ENCODE assay signal across 10 mouse cellular contexts in the genomic region with DNA sequence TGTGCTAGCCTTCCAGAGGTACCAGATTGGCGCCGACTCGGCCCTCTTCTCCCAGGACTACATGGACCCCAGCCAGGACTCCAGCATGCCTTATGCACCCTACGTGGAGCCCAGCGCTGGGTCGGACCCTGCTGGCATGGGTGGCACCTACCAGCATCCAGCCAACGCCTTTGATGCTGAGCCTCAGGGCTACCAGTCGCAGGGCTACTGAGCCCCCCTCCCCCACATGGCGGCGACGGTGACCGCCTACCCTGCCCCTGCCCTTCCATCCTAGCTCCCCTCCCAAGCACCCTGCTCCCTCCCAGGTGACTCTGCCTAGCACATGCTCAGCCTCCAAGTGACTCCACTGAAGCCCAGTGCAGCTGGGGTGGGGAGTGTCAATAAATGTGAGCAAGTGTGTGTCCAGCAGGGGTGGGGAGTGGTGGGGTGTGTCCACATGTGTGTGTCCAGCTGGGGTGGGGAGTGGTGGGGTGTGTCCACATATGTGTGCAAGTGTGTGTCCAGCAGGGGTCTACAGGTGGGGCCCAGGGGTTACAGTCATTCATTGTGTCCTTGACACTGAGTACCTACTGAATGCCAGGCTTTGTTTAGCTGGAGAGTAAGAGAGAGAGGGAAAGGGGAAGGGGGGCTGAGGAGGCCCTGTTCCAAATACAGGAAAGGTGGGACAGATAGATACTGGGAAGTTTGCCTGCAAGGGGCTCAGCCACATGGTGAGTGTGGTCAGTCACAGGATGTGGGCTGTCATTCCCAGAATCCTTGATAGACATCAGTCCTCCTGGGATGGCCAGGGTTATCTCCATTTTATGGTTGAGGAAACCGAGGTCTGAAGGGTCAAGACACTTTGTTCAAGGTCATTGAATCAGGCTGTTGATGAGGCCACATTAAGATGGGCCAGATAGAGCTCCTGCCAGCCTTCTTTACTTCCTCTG. TPM values are rescaled to one million over a fixed set of nuclear protein-coding genes. Genes with fewer than 3 reads are reported as not detected.
DNase-seq lines count a peak whose midpoint lies in the region; ATAC-seq and TF ChIP-seq lines count a peak whose summit lies in the region.
"Had no signal": no experiment of that assay in that cellular context is flagged by ENCODE, and none has a peak within 500 bp of the region (broad histone marks: within the 10 kb centered on the region; RNA-seq: fewer than 3 reads in every experiment).

No protein-coding gene starts in this region.

- ATAC-seq in heart, embryonic 11.5 days (replicated peaks; ENCODE audit: insufficient number of reproducible peaks, low FRiP score, low TSS enrichment), result no peak
- no peak for ATAC-seq in midbrain, embryonic 11.5 days (ENCODE audit: low FRiP score)
- no peak for ATAC-seq in midbrain, embryonic 14.5 days (ENCODE audit: low FRiP score, low TSS enrichment)
- ATAC-seq in embryonic facial prominence, embryonic 13.5 days (ENCODE audit: insufficient number of reproducible peaks, insufficient read depth, low FRiP score, low TSS enrichment, low read depth), result no peak
- ATAC-seq: activated CD4-positive, CD25-positive, alpha-beta regulatory T cell, adult 4 months had no signal

- no peaks in the 10 kb centered on the region for H3K36me3 ChIP-seq in heart, embryonic 11.5 days (ENCODE audit: control insufficient read depth, insufficient read depth, low read length)
- no peaks in the 10 kb centered on the region for H3K36me3 ChIP-seq in midbrain, embryonic 11.5 days (ENCODE audit: control insufficient read depth, insufficient read depth, low read length)
- H3K36me3 ChIP-seq in midbrain, embryonic 14.5 days (ENCODE audit: control insufficient read depth, insufficient read depth, low read length), result peaks cover 23% of the 10 kb centered on the region
- no peaks in the 10 kb centered on the region for H3K36me3 ChIP-seq in embryonic facial prominence, embryonic 13.5 days
- H3K36me3 ChIP-seq in myocyte (ENCODE audit: control insufficient read depth, insufficient read depth), result no peaks in the 10 kb centered on the region

- H3K9ac ChIP-seq in heart, embryonic 11.5 days (ENCODE audit: low read depth, low read length), result no peak overlapping the region
- H3K9ac ChIP-seq in midbrain, embryonic 11.5 days (ENCODE audit: low read length), result no peak overlapping the region
- H3K9ac ChIP-seq in midbrain, embryonic 14.5 days (replicated peaks; ENCODE audit: low read length), result no peak overlapping the region
- no peak overlapping the region for H3K9ac ChIP-seq in embryonic facial prominence, embryonic 13.5 days

- H3K4me1 ChIP-seq in heart, embryonic 11.5 days (ENCODE audit: control insufficient read depth, insufficient read depth, low read length), result no peaks in the 10 kb centered on the region
- H3K4me1 ChIP-seq in midbrain, embryonic 11.5 days (ENCODE audit: control insufficient read depth, insufficient read depth, low read length), result no peaks in the 10 kb centered on the region
- H3K4me1 ChIP-seq in midbrain, embryonic 14.5 days (ENCODE audit: control insufficient read depth, insufficient read depth, low read length), result no peaks in the 10 kb centered on the region
- no peaks in the 10 kb centered on the region for H3K4me1 ChIP-seq in embryonic facial prominence, embryonic 13.5 days

- no peaks in the 10 kb centered on the region; the same call in 1 of the 2 replicates for H3K27me3 ChIP-seq in heart, embryonic 11.5 days (ENCODE audit: control insufficient read depth, insufficient read depth, low read length)
- H3K27me3 ChIP-seq in midbrain, embryonic 11.5 days (ENCODE audit: control insufficient read depth, insufficient read depth, low read length), result no peaks in the 10 kb centered on the region
- no peaks in the 10 kb centered on the region for H3K27me3 ChIP-seq in midbrain, embryonic 14.5 days (ENCODE audit: control insufficient read depth, insufficient read depth, low read length)
- H3K27me3 ChIP-seq in embryonic facial prominence, embryonic 13.5 days, result no peaks in the 10 kb centered on the region
- H3K27me3 ChIP-seq in myocyte (ENCODE audit: control insufficient read depth, insufficient read depth, insufficient read length), result no peaks in the 10 kb centered on the region

- H3K9me3 ChIP-seq in heart, embryonic 11.5 days (replicated peaks; ENCODE audit: control insufficient read depth, low read length), result no peaks in the 10 kb centered on the region
- H3K9me3 ChIP-seq in midbrain, embryonic 11.5 days (ENCODE audit: control insufficient read depth, low read length), result no peaks in the 10 kb centered on the region
- H3K9me3 ChIP-seq in midbrain, embryonic 14.5 days (ENCODE audit: control insufficient read depth, low read length), result no peaks in the 10 kb centered on the region
- no peaks in the 10 kb centered on the region for H3K9me3 ChIP-seq in embryonic facial prominence, embryonic 13.5 days

- H3ac ChIP-seq in myocyte (ENCODE audit: control insufficient read depth, insufficient read length), result no peak overlapping the region

- no peaks in the 10 kb centered on the region for H3K79me2 ChIP-seq in myocyte (ENCODE audit: control insufficient read depth, insufficient read depth)

- no peak for DNase-seq in heart, postnatal 25 days (ENCODE audit: low spot score)
- DNase-seq in midbrain, embryonic 11.5 days (ENCODE audit: low spot score, missing footprints), result peak; percentile 33
- no peak for DNase-seq in midbrain, embryonic 14.5 days
- DNase-seq in urinary bladder, postnatal 25 days (ENCODE audit: low spot score), result no peak
- DNase-seq in gastrocnemius, postnatal 4 days (ENCODE audit: low spot score in 2 of 2), result no peak

- no peak overlapping the region for H3K27ac ChIP-seq in heart, embryonic 11.5 days (ENCODE audit: low read depth, low read length)
- no peak overlapping the region for H3K27ac ChIP-seq in midbrain, embryonic 11.5 days (ENCODE audit: low read depth, low read length)
- no peak overlapping the region for H3K27ac ChIP-seq in midbrain, embryonic 14.5 days (replicated peaks; ENCODE audit: low read depth, low read length)
- no peak overlapping the region for H3K27ac ChIP-seq in embryonic facial prominence, embryonic 13.5 days

- intact Hi-C loops in heart, postnatal 25 days (cut with DNase I), result no loop called here

- TF ChIP-seq POLR2A in myocyte (IDR thresholded peaks at IDR 0.05; ENCODE audit: insufficient read length, low read depth), result no peak

- 57% methylated on average over 13 of the region's 13 CpGs for WGBS in heart, embryonic 11.5 days (ENCODE audit: insufficient replicate concordance)
- 74% methylated on average over 13 of the region's 13 CpGs for WGBS in midbrain, embryonic 11.5 days
- 74% methylated on average over 13 of the region's 13 CpGs for WGBS in midbrain, embryonic 14.5 days
- 80% methylated on average over 13 of the region's 13 CpGs for WGBS in embryonic facial prominence, embryonic 13.5 days

- peak overlapping the region; percentile 49 for H3K4me2 ChIP-seq in heart, embryonic 11.5 days
- peak overlapping the region; percentile 25; the same call in 1 of the 2 replicates for H3K4me2 ChIP-seq in midbrain, embryonic 11.5 days
- no peak overlapping the region for H3K4me2 ChIP-seq in midbrain, embryonic 14.5 days (ENCODE audit: low read length)
- H3K4me2 ChIP-seq in embryonic facial prominence, embryonic 13.5 days, result peak overlapping the region; percentile 24
- H3K4me2 ChIP-seq in myocyte (ENCODE audit: low read depth), result no peak overlapping the region

- peak overlapping the region; percentile 19; the same call in 1 of the 2 replicates for H3K4me3 ChIP-seq in heart, embryonic 11.5 days (ENCODE audit: low read depth, low read length)
- no peak overlapping the region for H3K4me3 ChIP-seq in midbrain, embryonic 11.5 days (ENCODE audit: low read depth, low read length)
- H3K4me3 ChIP-seq in midbrain, embryonic 14.5 days (replicated peaks; ENCODE audit: low read depth, low read length), result no peak overlapping the region
- H3K4me3 ChIP-seq in embryonic facial prominence, embryonic 13.5 days, result no peak overlapping the region
- no peak overlapping the region for H3K4me3 ChIP-seq in myocyte

RNA-seq across cellular contexts. Expression of a gene that starts 16.8 kb away (rescaled TPM):
- polyA plus RNA-seq in heart, embryonic 11.5 days (2014; fragmentation: Nextera tagmentation; extraction: Ambion mirVana), result 18.8 and 25.1 TPM in 2 replicates
- 10 to 100 TPM; 23.7 to 26.5 TPM for total RNA-seq in heart, postnatal 25 days (2021)
- 24.9 and 29.4 TPM in 2 replicates for polyA plus RNA-seq in midbrain, embryonic 11.5 days (2014; fragmentation: Nextera tagmentation; extraction: Ambion mirVana)
- 37.9 and 42.5 TPM in 2 replicates for polyA plus RNA-seq in midbrain, embryonic 14.5 days (2014; fragmentation: Nextera tagmentation; extraction: Ambion mirVana)
- polyA plus RNA-seq in embryonic facial prominence, embryonic 13.5 days (2015; fragmentation: Nextera tagmentation; extraction: Ambion mirVana), result 47.7 and 48.0 TPM in 2 replicates
- polyA plus RNA-seq in myocyte (2012; fragmentation: generic; extraction: Trizol), result 33.3 TPM
- 10 to 100 TPM; 19.3 to 20.2 TPM for total RNA-seq in gastrocnemius, postnatal 4 days (2021)

RNA-seq across cellular contexts. Expression of a gene that starts 24.5 kb away (rescaled TPM):
- 861 and 879 TPM in 2 replicates for polyA plus RNA-seq in heart, embryonic 11.5 days (2014; fragmentation: Nextera tagmentation; extraction: Ambion mirVana)
- total RNA-seq in heart, postnatal 25 days (2021), result 100 to 1,000 TPM; 154 to 183 TPM
- polyA plus RNA-seq in midbrain, embryonic 11.5 days (2014; fragmentation: Nextera tagmentation; extraction: Ambion mirVana), result 1,032 and 1,053 TPM in 2 replicates
- 681 and 724 TPM in 2 replicates for polyA plus RNA-seq in midbrain, embryonic 14.5 days (2014; fragmentation: Nextera tagmentation; extraction: Ambion mirVana)
- polyA plus RNA-seq in embryonic facial prominence, embryonic 13.5 days (2015; fragmentation: Nextera tagmentation; extraction: Ambion mirVana), result 1,097 and 1,210 TPM in 2 replicates
- 1,089 TPM for polyA plus RNA-seq in myocyte (2012; fragmentation: generic; extraction: Trizol)
- total RNA-seq in gastrocnemius, postnatal 4 days (2021), result 100 to 1,000 TPM; 475 to 533 TPM

RNA-seq across cellular contexts. Expression of a gene that starts 25.0 kb away (rescaled TPM):
- polyA plus RNA-seq in heart, embryonic 11.5 days (2014; fragmentation: Nextera tagmentation; extraction: Ambion mirVana), result 15.2 and 20.7 TPM in 2 replicates
- total RNA-seq in heart, postnatal 25 days (2021), result 10 to 100 TPM; 77.5 to 92.2 TPM
- 6.2 and 7.4 TPM in 2 replicates for polyA plus RNA-seq in midbrain, embryonic 11.5 days (2014; fragmentation: Nextera tagmentation; extraction: Ambion mirVana)
- 26.3 and 39.4 TPM in 2 replicates for polyA plus RNA-seq in midbrain, embryonic 14.5 days (2014; fragmentation: Nextera tagmentation; extraction: Ambion mirVana)
- 7.0 and 8.7 TPM in 2 replicates for polyA plus RNA-seq in embryonic facial prominence, embryonic 13.5 days (2015; fragmentation: Nextera tagmentation; extraction: Ambion mirVana)
- polyA plus RNA-seq in myocyte (2012; fragmentation: generic; extraction: Trizol), result 54.7 TPM
- total RNA-seq in gastrocnemius, postnatal 4 days (2021), result 1 to 10 TPM; 8.7 to 8.8 TPM

RNA-seq across cellular contexts. Expression of a gene that starts 57.4 kb away (rescaled TPM):
- polyA plus RNA-seq in heart, embryonic 11.5 days (2014; fragmentation: Nextera tagmentation; extraction: Ambion mirVana), result 1.8 and 2.1 TPM in 2 replicates
- total RNA-seq in heart, postnatal 25 days (2021), result 1 to 10 TPM; 1.5 to 1.6 TPM
- polyA plus RNA-seq in midbrain, embryonic 11.5 days (2014; fragmentation: Nextera tagmentation; extraction: Ambion mirVana), result 8.0 and 10.7 TPM in 2 replicates
- 19.9 and 20.5 TPM in 2 replicates for polyA plus RNA-seq in midbrain, embryonic 14.5 days (2014; fragmentation: Nextera tagmentation; extraction: Ambion mirVana)
- polyA plus RNA-seq in embryonic facial prominence, embryonic 13.5 days (2015; fragmentation: Nextera tagmentation; extraction: Ambion mirVana), result 7.7 and 8.3 TPM in 2 replicates
- polyA plus RNA-seq in myocyte (2012; fragmentation: generic; extraction: Trizol), result 9.7 TPM
- 1 to 10 TPM; 4.1 to 4.5 TPM for total RNA-seq in gastrocnemius, postnatal 4 days (2021)
- total RNA-seq: hematopoietic stem cell, adult 5-6 weeks had no signal

Comparison
In these comparisons a context has a peak if more than half of its experiments do, and no peak if none do; other contexts are left out.
1. H3K4me2 ChIP-seq: peak in heart, embryonic 11.5 days (single experiment), midbrain, embryonic 11.5 days (single experiment) and embryonic facial prominence, embryonic 13.5 days (single experiment); none in midbrain, embryonic 14.5 days (single experiment) and myocyte (single experiment).